Mouse (Mus musculus): Measurements from ENCODE around the gene Itga9. TPM values are rescaled to one million over a fixed set of nuclear protein-coding genes. Genes with fewer than 3 reads are reported as not detected.

Itga9 gene
- polyA plus RNA-seq, 1 experiment from 2014 or later, result 0.48 TPM

DNA sequence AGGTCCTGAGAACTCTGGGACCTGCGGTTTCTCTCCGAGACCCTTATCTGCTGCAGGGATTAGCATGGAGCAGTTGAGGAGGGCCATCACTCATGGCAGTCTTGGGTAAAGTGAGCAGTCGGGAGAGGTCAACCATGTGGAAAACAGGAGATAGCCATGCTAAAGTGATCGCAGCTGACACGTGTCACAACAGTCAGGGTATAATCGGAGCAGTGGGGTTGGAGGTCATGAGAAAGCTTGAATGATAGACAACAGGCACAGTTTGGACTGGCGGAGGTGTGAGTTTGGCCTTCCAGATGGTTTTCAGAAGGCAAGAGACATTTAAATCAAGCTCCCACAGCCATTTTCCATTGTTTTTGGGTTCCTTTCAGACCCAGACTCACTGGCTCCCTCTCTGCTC, 53.8 kb downstream of the Itga9 start:
- no peaks in the 10 kb centered on the region for H3K4me1 ChIP-seq
- H3K9me3 ChIP-seq (replicated peaks), result no peaks in the 10 kb centered on the region
- H3K27me3 ChIP-seq, result no peaks in the 10 kb centered on the region
- no peaks in the 10 kb centered on the region for H3K36me3 ChIP-seq (ENCODE audit: poor library complexity, severe bottlenecking)
- no peak overlapping the region for H3K4me2 ChIP-seq
- WGBS, result 88% methylated on average over 7 of the region's 7 CpGs
- ATAC-seq, result no peak
- no peak overlapping the region for H3K4me3 ChIP-seq
- H3K27ac ChIP-seq, result no peak overlapping the region
- no peak overlapping the region for H3K9ac ChIP-seq

DNA sequence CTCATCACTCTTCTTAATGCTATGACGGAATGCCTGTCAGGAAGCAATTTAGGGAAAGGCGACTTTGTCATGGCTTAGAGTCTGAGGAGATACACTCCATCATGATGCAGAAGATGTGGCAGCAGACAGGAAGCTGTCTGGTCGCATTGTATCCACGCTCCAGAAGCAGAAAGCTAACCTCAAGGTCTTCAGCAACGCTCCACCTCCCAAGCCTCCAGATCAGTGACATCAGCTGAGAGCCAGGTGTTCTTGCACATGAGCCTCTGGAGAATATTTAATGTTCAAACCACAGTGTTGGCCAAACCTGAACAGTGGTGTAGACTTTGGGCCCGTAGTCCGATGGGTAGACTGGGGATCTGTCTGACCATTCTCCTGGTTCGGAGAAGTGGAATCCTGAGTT, 55.5 kb downstream of the Itga9 start:
- ATAC-seq, result no peak
- Histone ChIP-seq H3K4me1 (no peaks in the 10 kb centered on the region), H3K36me3 (ENCODE audit: poor library complexity, severe bottlenecking) (no peaks in the 10 kb centered on the region), H3K27me3 (no peaks in the 10 kb centered on the region), H3K9ac (no peak overlapping the region), H3K4me2 (no peak overlapping the region), H3K4me3 (no peak overlapping the region), H3K9me3 (replicated peaks) (0 out of 2 replicates have a peak, but pooled peaks cover 6% of the 10 kb centered on the region), H3K27ac (no peak overlapping the region)
- WGBS, result 95% methylated on average over 8 of the region's 8 CpGs

DNA sequence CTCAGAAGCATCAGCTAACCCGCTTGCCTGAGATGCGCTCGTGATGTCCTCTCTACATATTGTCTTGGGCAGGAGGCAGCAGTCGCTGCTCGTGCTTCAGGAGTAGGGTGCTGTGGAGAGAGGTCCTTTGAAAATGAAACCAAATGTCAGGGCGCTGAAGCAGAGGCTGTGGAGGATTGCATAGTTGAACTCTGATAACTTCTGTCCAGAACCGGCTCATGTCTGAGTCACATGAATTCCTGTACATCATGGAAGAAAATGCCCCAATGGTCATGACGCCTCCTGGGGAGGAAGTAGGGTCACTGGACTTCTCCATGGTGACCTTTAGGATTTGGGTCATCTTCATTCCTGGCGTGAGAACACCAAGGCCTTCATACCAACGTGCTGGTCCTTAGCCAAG, 56.0 kb downstream of the Itga9 start:
- Histone ChIP-seq H3K9ac (no peak overlapping the region), H3K4me1 (no peaks in the 10 kb centered on the region), H3K4me3 (no peak overlapping the region), H3K36me3 (ENCODE audit: poor library complexity, severe bottlenecking) (no peaks in the 10 kb centered on the region), H3K9me3 (replicated peaks) (0 out of 2 replicates have a peak, but pooled peaks cover 6% of the 10 kb centered on the region), H3K27ac (no peak overlapping the region), H3K4me2 (no peak overlapping the region), H3K27me3 (no peaks in the 10 kb centered on the region)
- WGBS, result 96% methylated on average over 10 of the region's 10 CpGs
- no peak for ATAC-seq

DNA sequence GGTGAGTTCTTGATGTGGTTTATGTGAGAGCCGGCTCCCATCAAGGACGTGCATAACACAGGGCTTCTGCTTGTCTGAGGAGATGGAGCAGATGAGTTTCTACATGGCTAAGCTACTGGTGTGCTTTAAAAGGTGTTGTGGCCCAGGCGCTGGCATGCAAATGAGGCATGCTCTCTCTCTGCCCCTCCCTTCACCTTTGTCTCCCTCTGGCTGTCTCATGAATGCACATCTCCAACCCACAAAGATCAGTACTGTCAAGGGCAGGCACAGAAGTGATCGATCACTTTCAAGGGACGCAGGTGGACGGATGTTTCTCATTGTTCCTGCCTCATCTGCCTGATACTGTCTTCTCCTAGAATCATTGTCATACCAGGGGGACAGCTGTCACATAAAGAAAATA, 57.4 kb downstream of the Itga9 start:
- WGBS, result 69% methylated on average over 6 of the region's 6 CpGs
- H3K9ac ChIP-seq, result no peak overlapping the region
- 0 out of 2 replicates have a peak, but pooled peaks cover 6% of the 10 kb centered on the region for H3K9me3 ChIP-seq (replicated peaks)
- no peaks in the 10 kb centered on the region for H3K36me3 ChIP-seq (ENCODE audit: poor library complexity, severe bottlenecking)
- H3K27me3 ChIP-seq, result no peaks in the 10 kb centered on the region
- H3K4me2 ChIP-seq, result no peak overlapping the region
- H3K27ac ChIP-seq, result no peak overlapping the region
- H3K4me3 ChIP-seq, result no peak overlapping the region
- no peak for ATAC-seq
- no peaks in the 10 kb centered on the region for H3K4me1 ChIP-seq

DNA sequence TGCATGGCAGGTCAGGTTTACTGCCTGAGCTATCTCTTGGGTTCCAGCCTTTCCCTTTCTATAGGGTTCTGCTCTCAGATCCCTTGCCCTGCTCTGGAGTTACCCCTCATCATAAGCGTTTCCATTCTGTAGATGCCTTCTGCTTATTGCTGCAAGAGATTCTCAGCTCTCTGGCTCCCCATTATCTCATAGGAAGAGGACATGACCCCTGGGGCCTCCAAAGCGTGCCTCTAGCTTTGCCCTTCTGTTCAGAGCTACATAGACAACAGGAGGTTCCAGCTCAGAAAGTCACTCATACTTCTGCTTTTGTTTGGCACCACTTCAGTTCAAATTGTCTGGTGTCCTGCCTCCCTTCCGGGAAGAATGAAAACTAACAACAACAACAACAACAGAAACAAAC, 59.6 kb downstream of the Itga9 start:
- no peak overlapping the region for H3K9ac ChIP-seq
- H3K36me3 ChIP-seq (ENCODE audit: poor library complexity, severe bottlenecking), result no peaks in the 10 kb centered on the region
- H3K27me3 ChIP-seq, result no peaks in the 10 kb centered on the region
- ATAC-seq, result no peak
- H3K4me1 ChIP-seq, result no peaks in the 10 kb centered on the region
- 0 out of 2 replicates have a peak, but pooled peaks cover 6% of the 10 kb centered on the region for H3K9me3 ChIP-seq (replicated peaks)
- no peak overlapping the region for H3K27ac ChIP-seq
- no peak overlapping the region for H3K4me3 ChIP-seq
- WGBS, result 77% methylated on average over 3 of the region's 3 CpGs
- no peak overlapping the region for H3K4me2 ChIP-seq

DNA sequence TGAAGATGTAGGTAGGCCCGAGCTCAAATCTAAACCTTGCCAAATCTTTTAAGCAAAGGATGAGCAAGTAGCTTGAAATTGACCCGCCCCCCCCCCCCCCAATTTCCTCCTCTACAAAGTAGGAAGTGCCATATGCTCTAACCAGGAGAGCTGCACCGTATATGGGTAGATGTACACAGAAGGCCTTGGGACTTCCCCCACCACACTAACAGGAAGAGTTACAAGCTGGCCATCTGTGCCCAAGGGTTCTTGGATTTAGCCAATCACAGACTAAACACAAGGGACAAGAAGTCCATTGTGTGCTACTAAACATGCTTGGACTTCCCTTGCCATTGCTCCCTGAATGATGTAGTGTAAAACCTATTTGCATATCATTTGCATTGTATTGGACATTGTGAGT, 63.2 kb downstream of the Itga9 start:
- Histone ChIP-seq H3K9me3 (replicated peaks) (0 out of 2 replicates have a peak, but pooled peaks cover 6% of the 10 kb centered on the region), H3K4me2 (no peak overlapping the region), H3K9ac (no peak overlapping the region), H3K4me3 (no peak overlapping the region), H3K4me1 (no peaks in the 10 kb centered on the region), H3K36me3 (ENCODE audit: poor library complexity, severe bottlenecking) (no peaks in the 10 kb centered on the region), H3K27me3 (no peaks in the 10 kb centered on the region), H3K27ac (no peak overlapping the region)
- 83% methylated on average over 3 of the region's 3 CpGs for WGBS
- no peak for ATAC-seq

DNA sequence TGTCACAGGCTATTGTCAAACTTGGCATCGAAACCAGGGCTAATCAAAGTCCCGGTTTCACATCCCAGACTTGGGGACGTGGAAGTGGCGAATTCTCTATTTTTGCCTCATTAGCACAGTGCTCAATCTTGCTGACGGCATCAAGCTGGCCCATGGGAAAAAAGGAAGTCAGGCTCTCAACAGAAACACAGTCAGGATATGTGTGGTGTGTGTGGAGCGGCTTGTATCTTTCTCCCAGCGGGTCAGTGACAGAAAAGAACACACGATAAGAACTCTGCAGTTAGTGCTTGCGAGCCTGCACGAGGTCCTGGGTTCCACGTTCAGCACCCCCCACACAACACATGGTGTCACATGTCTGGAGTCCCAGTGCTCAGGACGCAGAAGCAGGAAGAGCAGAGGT, 67.8 kb downstream of the Itga9 start:
- Histone ChIP-seq H3K4me3 (no peak overlapping the region), H3K4me2 (no peak overlapping the region), H3K27me3 (no peaks in the 10 kb centered on the region), H3K9me3 (replicated peaks) (no peaks in the 10 kb centered on the region), H3K36me3 (ENCODE audit: poor library complexity, severe bottlenecking) (no peaks in the 10 kb centered on the region), H3K4me1 (peaks cover 19% of the 10 kb centered on the region; the same call in 1 of the 2 replicates), H3K9ac (no peak overlapping the region), H3K27ac (no peak overlapping the region)
- ATAC-seq, result no peak
- 80% methylated on average over 12 of the region's 12 CpGs for WGBS

DNA sequence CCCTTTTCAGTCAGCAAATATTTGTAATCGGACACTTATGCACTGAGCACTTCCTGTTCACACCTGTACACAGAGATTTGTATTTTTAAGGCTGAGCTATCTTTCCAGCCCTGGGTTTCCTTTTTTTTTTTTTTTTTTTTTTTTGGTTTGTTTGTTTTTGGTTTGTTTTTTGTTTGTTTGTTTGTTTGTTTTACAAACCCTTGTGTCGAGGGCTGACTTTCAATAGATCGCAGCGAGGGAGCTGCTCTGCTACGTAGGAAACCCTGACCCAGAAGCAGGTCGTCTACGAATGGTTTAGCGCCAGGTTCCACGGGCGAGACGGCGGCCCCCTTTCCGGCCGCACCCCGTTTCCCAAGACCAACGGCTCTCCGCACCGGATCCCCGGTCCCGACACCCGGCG, 68.3 kb downstream of the Itga9 start:
- Histone ChIP-seq H3K27ac (no peak overlapping the region), H3K9ac (no peak overlapping the region), H3K4me3 (no peak overlapping the region), H3K4me2 (no peak overlapping the region), H3K36me3 (ENCODE audit: poor library complexity, severe bottlenecking) (no peaks in the 10 kb centered on the region), H3K9me3 (replicated peaks) (no peaks in the 10 kb centered on the region), H3K27me3 (no peaks in the 10 kb centered on the region), H3K4me1 (peaks cover 19% of the 10 kb centered on the region; the same call in 1 of the 2 replicates)
- no peak for ATAC-seq
- 90% methylated on average over 19 of the region's 22 CpGs for WGBS

DNA sequence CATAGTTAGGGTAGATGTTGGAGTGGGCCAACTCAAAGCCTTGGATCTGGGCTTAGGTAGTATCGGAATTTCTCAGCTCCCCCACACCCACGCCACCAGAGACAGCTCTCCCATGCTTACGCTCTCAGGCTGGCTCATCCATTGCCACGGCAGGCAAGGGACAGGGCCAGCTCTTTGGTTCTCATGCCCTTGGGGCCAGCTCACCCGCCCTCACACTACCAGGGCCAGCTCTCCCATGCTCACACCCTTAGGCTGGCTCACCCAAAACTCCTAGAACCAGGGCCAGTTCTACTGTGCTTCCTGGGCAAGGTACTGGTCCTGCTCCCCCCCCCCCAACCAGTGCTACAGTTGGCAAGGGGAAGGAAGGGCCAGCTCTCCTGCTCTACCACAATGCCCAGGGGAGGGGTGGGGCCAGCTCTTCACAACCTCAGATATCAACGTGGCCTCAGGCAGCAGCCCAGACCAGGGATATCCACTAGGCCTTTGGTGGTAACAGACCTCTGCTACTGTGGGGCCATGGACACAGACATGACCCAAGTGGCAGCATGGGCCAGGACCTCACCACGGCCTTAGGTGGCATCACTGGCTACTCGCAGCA, 69.2 kb downstream of the Itga9 start:
- H3K27ac ChIP-seq, result no peak overlapping the region
- no peak overlapping the region for H3K4me3 ChIP-seq
- H3K4me1 ChIP-seq, result peaks cover 19% of the 10 kb centered on the region; the same call in 1 of the 2 replicates
- no peaks in the 10 kb centered on the region for H3K9me3 ChIP-seq (replicated peaks)
- no peak overlapping the region for H3K4me2 ChIP-seq
- H3K9ac ChIP-seq, result no peak overlapping the region
- H3K36me3 ChIP-seq (ENCODE audit: poor library complexity, severe bottlenecking), result no peaks in the 10 kb centered on the region
- no peaks in the 10 kb centered on the region for H3K27me3 ChIP-seq
- 90% methylated on average over 8 of the region's 8 CpGs for WGBS
- no peak for ATAC-seq

DNA sequence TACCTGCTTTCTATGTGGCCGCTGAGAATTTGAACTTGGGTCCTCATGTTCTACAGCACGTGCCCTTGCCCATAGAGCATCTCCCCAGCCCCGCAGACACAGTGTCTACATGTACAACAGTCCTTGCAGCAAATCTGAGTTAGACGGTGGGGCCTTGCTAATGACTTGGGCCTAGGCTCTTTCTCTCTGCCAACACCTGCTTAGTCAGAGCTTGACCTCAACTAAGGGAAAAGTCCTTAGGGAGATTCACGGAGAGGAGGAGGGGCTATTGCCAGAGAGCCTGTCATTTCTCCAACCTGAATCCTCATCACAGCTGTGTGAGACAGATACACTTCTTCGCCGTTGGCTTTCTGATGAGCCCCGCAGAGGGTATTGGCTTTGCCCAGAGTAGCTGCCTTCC, 70.2 kb downstream of the Itga9 start:
- Histone ChIP-seq H3K4me2 (no peak overlapping the region), H3K27ac (no peak overlapping the region), H3K4me3 (no peak overlapping the region), H3K9ac (no peak overlapping the region), H3K36me3 (ENCODE audit: poor library complexity, severe bottlenecking) (no peaks in the 10 kb centered on the region), H3K9me3 (replicated peaks) (no peaks in the 10 kb centered on the region), H3K4me1 (peaks cover 19% of the 10 kb centered on the region; the same call in 1 of the 2 replicates), H3K27me3 (no peaks in the 10 kb centered on the region)
- no peak for ATAC-seq
- 83% methylated on average over 8 of the region's 8 CpGs for WGBS

DNA sequence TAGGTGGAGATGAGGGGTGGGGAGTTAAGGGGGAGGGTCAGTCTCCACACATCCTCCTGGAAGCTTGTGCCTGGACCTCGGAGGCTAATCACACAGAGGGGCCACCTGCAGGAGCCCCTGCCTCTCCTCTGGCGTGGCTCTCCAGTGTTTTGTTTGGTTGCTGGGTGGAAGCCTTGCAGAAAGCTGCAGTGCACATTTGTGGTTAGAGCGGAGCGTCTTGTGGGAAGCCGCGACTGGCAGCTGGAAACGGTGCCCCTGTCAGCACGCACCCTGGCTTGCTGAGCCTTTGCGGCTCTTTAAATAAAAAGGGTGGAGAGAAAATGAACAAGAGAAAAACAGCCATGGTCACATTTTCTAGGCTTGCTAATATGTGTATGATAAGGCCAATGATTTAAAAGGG, 70.9 kb downstream of the Itga9 start:
- no peak overlapping the region for H3K27ac ChIP-seq

DNA sequence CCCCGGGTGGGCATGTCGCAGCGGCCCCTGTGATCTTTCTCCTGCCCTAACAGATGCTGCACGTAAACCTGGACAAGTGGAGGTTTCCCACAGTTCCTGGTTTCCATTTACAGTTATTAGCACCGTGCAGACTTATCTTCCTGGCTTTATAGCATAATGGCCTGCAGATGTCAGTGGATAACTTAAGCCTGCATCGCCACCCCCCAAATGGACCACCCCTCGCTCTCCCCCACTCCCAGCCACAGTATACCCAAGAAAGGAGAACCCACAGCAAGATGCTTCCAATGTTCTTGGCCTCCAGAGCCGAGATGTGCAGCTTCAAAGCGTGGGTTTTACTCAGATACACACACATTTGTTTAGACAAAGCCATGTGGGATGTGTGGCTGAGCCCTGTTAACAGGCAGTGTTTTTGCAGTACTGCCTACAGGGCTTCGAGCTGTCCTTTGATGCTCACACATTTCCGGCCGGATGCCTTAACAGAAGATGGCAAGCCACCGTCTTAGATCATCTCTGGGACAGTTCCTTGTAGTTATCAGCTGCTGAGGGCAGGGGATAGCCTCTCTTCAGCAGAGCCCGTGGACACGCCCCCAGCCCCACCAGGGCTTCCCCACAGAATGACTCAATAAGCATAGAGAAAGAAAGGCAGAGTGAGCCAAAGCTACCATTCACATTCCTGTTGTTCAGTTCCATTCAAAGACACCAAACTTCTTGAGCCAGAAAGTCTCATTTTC, 71.7 kb downstream of the Itga9 start:
- WGBS, result 72% methylated on average over 15 of the region's 15 CpGs
- Histone ChIP-seq H3K27me3 (no peaks in the 10 kb centered on the region), H3K9me3 (replicated peaks) (no peaks in the 10 kb centered on the region), H3K36me3 (ENCODE audit: poor library complexity, severe bottlenecking) (no peaks in the 10 kb centered on the region), H3K4me3 (no peak overlapping the region), H3K9ac (no peak overlapping the region), H3K4me2 (no peak overlapping the region), H3K4me1 (peaks cover 19% of the 10 kb centered on the region; the same call in 1 of the 2 replicates), H3K27ac (no peak overlapping the region)
- no peak for ATAC-seq

More for the DNA sequence above, 70.9 kb downstream of the Itga9 start:
- WGBS, result 44% methylated on average over 9 of the region's 9 CpGs
- H3K4me3 ChIP-seq, result no peak overlapping the region
- no peak overlapping the region for H3K9ac ChIP-seq
- no peak overlapping the region for H3K4me2 ChIP-seq
- H3K36me3 ChIP-seq (ENCODE audit: poor library complexity, severe bottlenecking), result no peaks in the 10 kb centered on the region
- peaks cover 19% of the 10 kb centered on the region; the same call in 1 of the 2 replicates for H3K4me1 ChIP-seq
- H3K9me3 ChIP-seq (replicated peaks), result no peaks in the 10 kb centered on the region
- no peak for ATAC-seq
- no peaks in the 10 kb centered on the region for H3K27me3 ChIP-seq

All from forebrain, embryonic 13.5 days (tissue).